Mouse (Mus musculus): ENCODE results near the gene Mtrf1l. TPM values are rescaled to one million over a fixed set of nuclear protein-coding genes. Genes with fewer than 3 reads are reported as not detected.

Gene Mtrf1l
- polyA plus RNA-seq, 1 experiment from 2014 or later, result 12.5 TPM

GRCm38 (mm10) chr10:5790657-5791056, 33.1 kb downstream of the Mtrf1l start:
- 22% methylated on average over 12 of the region's 12 CpGs for WGBS
- Histone ChIP-seq H3K4me1 (ENCODE audit: control insufficient read depth, insufficient read depth, low read length) (no peaks in the 10 kb centered on the region), H3K9me3 (ENCODE audit: control insufficient read depth, low read length) (no peaks in the 10 kb centered on the region), H3K4me3 (ENCODE audit: low read length) (no peak overlapping the region), H3K9ac (ENCODE audit: low read depth, low read length) (no peak overlapping the region), H3K36me3 (ENCODE audit: control insufficient read depth, insufficient read depth, low read length) (no peaks in the 10 kb centered on the region), H3K27me3 (replicated peaks; ENCODE audit: control insufficient read depth, insufficient read depth, low read length) (no peaks in the 10 kb centered on the region), H3K4me2 (ENCODE audit: low read depth, low read length) (no peak overlapping the region), H3K27ac (ENCODE audit: low read length) (no peak overlapping the region)
- ATAC-seq, result no peak

- Histone ChIP-seq H3K27me3 (replicated peaks; ENCODE audit: control insufficient read depth, insufficient read depth, low read length) (no peaks in the 10 kb centered on the region), H3K4me3 (ENCODE audit: low read length) (no peak overlapping the region), H3K4me1 (ENCODE audit: control insufficient read depth, insufficient read depth, low read length) (no peaks in the 10 kb centered on the region), H3K9me3 (ENCODE audit: control insufficient read depth, low read length) (no peaks in the 10 kb centered on the region), H3K27ac (ENCODE audit: low read length) (no peak overlapping the region), H3K4me2 (ENCODE audit: low read depth, low read length) (no peak overlapping the region), H3K9ac (ENCODE audit: low read depth, low read length) (no peak overlapping the region), H3K36me3 (ENCODE audit: control insufficient read depth, insufficient read depth, low read length) (no peaks in the 10 kb centered on the region)
- ATAC-seq, result no peak
- 22% methylated on average over 4 of the region's 4 CpGs for WGBS
Measured at GRCm38 (mm10) chr10:5786923-5787322, 36.8 kb downstream of the Mtrf1l start.

Other genes with a start within 250 kb of the Mtrf1l start
- 4.2 and 4.6 TPM in 2 replicates for gene Myct1, start 230.1 kb downstream of the Mtrf1l start, polyA plus RNA-seq (2015; fragmentation: Nextera tagmentation; extraction: Ambion mirVana)
- 20.9 and 22.8 TPM in 2 replicates for gene Vip, start 184.7 kb downstream of the Mtrf1l start, polyA plus RNA-seq (2015; fragmentation: Nextera tagmentation; extraction: Ambion mirVana)
- 41.6 and 47.9 TPM in 2 replicates for gene Fbxo5, start 18.3 kb downstream of the Mtrf1l start, polyA plus RNA-seq (2015; fragmentation: Nextera tagmentation; extraction: Ambion mirVana)
- 0.98 and 1.6 TPM in 2 replicates for gene Rgs17, start 98.5 kb upstream of the Mtrf1l start, polyA plus RNA-seq (2015; fragmentation: Nextera tagmentation; extraction: Ambion mirVana)